Mouse (Mus musculus) kidney, adult 10 weeks (tissue): ENCODE measurements around the gene Hoxc5. TPM values are rescaled to one million over a fixed set of nuclear protein-coding genes. Genes with fewer than 3 reads are reported as not detected.

Source experiments
- polyA plus RNA-seq: library from polyadenylated mRNA; stranded (reverse); fragments of 350-450 nt; fragmentation: Illumina TruSeq; extraction: RNeasy Lipid Tissue Mini Kit (QIAGEN cat#74804); gene quantifications from one replicate; pipeline ENCODE4 v1.2.3, GENCODE M21; 2014; ENCODE audit warnings: low read depth, low replicate concordance

Gene Hoxc5
- polyA plus RNA-seq = 1.3 TPM

DNA sequence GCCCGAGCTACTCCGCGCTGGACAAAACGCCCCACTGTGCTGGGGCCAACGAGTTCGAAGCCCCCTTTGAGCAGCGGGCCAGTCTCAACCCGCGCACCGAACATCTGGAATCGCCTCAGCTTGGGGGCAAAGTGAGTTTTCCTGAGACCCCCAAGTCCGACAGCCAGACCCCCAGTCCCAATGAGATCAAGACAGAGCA, at the start of gene Hoxc5:
Hoxc5 (plus strand) TSS at position 132 of the 199 bp plus-strand sequence.

DNA sequence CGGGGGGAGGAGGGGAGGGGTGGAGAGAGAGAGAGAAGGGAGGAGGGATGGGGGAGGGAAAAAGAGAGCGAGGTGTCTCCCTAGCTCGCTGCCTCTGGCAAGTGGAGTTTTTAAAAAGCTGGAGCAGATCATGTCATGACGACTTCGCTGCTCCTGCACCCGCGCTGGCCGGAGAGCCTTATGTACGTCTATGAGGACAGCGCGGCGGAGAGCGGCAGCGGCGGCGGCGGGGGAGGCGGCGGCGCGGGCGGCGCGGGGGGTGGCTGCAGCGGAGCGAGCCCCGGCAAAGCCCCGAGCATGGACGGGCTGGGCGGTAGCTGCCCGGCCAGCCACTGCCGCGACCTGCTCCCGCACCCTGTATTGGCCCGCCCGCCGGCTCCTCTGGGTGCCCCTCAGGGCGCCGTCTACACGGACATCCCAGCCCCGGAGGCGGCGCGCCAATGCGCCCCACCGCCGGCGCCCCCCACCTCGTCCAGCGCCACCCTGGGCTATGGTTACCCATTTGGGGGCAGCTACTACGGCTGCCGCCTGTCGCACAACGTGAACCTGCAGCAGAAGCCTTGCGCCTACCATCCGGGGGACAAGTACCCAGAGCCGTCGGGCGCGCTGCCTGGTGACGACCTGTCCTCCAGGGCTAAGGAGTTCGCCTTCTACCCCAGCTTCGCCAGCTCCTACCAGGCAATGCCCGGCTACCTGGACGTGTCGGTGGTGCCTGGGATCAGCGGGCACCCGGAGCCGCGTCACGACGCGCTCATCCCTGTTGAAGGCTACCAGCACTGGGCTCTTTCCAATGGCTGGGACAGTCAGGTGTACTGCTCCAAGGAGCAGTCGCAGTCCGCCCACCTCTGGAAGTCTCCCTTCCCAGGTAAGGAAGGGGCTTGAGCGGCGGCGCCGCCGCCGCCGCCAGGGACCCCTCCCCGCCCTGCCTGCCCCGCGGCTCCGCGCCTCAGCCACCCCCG, 45.9 kb upstream of the Hoxc5 start, which contains the start of gene Hoxc13:
Hoxc13 (plus strand) TSS at position 51 of the 959 bp plus-strand sequence.

DNA sequence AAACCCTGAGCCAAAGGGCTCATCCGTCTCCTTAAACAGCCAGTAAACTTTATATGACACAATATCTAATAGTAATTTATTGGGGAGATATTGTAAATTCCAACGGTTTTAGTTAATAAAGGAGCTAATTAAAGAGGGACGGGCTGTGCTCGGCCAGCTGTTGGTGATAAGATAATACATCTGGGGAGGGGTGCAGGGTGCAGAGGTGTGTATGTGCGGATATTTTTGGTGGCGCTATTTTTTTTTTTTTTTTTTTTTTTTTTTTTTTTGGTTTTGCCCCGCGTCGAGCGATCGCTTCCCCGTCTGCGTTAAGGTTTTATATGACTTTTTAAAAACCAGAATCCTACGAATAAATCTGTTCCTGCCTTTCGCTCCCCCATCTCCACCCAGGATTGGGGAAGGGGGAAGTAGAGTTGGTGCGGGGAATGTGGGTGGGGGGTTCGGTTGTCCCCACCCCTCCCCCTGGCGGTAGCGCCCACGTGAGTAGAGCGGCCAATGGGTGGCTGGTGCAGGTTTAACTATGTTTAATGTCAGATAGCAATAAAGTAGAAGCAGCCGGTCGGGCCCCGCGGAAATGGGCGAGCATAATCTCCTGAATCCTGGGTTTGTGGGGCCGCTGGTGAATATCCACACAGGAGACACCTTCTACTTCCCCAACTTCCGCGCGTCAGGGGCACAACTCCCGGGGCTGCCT, 30.8 kb upstream of the Hoxc5 start, which contains the start of gene Hoxc12:
Hoxc12 (plus strand) TSS at position 479 of the 694 bp plus-strand sequence.

DNA sequence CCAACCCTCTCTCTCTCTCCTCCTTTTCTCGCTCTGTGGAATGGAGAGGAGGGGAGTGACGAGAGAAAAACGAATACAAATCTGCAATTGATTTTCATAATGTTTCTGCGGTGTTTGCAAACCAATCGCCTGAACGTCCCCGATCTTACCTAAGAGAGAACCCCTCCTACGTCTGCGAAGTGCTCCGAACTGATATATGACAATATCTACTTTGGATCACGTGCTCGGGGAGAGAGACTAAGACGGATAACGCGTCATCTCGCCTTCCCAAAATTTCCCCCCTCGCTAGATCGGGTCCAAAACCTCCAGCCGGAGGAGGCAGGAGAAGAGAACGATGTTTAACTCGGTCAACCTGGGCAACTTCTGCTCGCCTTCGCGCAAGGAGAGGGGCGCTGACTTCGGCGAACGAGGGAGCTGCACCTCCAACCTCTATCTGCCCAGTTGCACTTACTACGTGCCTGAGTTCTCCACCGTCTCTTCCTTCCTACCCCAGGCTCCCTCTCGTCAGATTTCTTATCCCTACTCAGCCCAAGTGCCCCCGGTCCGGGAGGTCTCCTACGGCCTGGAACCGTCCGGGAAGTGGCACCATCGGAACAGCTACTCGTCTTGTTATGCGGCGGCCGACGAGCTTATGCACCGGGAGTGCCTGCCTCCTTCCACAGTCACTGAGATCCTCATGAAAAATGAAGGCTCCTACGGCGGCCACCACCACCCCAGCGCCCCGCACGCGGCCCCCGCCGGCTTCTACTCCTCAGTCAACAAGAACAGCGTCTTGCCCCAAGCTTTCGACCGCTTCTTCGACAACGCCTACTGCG, 12.8 kb upstream of the Hoxc5 start, which contains the start of gene Hoxc11:
Hoxc11 (plus strand) TSS at position 236 of the 815 bp plus-strand sequence.

DNA sequence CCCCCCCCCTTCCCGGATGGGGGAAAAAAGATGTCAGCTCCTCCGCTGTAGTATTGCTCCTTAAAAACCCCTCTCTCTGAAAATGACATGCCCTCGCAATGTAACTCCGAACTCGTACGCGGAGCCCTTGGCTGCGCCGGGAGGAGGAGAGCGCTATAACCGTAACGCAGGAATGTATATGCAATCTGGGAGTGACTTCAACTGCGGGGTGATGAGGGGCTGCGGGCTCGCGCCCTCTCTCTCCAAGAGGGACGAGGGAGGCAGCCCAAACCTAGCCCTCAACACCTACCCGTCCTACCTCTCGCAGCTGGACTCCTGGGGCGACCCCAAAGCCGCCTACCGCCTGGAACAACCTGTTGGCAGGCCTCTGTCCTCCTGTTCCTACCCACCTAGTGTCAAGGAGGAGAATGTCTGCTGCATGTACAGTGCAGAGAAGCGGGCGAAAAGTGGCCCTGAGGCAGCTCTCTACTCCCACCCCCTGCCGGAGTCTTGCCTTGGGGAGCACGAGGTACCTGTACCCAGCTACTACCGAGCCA, 399 bp upstream of the Hoxc5 start, which contains the start of gene Hoxc10:
Hoxc10 (plus strand) TSS at position 21 of the 536 bp plus-strand sequence.

DNA sequence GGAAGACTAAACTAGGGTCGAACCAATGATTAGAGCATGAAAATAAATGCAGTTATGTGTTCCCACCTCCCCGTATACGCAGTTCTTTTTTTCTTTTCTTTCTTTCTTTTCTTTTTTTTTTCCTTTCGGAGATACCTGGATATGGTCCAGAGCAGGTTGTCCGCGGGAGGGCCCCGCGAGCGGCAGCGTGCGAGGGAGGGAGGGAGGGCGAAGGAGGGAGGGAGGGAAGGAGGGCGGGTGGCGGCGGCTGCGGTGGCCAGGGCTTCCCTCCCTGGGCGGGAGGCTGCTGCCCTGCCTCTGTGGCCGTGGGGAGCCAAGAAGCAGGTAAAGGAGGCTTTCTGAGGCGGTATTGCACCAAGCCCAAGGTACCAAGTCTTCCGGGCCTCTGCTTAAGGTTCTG, 8.9 kb downstream of the Hoxc5 start, which contains the start of gene Hoxc9:
Hoxc9 (plus strand) TSS at position 269 of the 400 bp plus-strand sequence.

DNA sequence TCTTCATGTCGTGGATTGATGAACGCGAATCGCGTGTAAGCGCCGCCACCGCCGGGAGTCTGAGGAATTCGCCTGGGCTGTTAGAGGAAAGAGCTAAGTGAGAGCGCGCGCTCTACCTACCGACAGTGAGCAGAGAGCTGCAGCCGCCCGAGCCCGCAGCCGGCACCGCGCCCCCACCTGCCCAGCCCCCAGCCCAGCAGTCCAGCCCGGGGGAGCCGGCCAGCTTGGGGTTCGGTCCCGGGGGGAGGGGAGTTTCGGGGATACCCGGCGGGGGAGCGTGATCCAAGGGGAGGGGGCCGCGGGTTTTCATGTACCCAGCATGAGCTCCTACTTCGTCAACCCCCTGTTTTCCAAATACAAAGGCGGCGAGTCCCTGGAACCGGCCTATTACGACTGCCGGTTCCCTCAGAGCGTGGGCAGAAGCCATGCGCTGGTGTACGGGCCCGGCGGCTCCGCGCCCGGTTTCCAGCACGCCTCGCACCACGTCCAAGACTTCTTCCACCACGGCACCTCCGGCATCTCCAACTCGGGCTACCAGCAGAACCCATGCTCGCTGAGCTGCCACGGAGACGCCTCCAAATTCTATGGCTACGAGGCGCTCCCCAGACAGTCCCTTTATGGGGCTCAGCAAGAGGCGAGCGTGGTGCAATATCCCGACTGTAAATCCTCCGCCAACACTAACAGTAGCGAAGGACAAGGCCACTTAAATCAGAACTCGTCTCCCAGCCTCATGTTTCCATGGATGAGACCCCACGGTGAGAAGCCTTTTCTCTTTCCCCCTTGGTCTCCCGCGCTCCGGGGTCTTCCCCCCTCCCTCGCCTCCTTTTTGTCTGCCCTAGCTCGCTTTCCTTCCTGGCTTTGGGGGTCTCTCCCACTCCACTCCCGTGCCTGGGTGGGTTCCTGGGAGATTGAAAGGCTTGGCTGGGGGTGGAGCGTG, 23.5 kb downstream of the Hoxc5 start, which contains the start of gene Hoxc8:
Hoxc8 (plus strand) TSS at position 147 of the 937 bp plus-strand sequence.

DNA sequence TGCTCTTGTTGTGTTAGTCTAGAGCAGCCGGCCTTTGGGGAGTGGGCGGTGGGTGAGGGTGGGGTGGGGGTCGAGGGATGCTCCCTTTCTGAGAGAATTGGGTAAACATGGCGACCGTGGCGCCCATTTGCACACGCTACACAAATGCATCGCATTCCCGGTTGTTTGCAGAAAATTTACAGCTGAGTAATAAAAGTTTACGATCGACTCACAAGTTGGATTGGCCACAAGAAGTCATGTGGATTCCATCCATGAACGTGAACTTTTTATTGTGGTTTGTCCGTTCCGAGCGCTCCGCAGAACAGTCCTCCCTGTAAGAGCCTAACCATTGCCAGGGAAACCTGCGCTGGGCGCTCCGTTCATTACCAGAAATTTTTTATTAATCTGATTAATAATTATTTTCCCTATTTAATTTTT, 30.7 kb downstream of the Hoxc5 start, which contains the start of gene Hoxc6:
Hoxc6 (plus strand) TSS at position 319 of the 417 bp plus-strand sequence.

DNA sequence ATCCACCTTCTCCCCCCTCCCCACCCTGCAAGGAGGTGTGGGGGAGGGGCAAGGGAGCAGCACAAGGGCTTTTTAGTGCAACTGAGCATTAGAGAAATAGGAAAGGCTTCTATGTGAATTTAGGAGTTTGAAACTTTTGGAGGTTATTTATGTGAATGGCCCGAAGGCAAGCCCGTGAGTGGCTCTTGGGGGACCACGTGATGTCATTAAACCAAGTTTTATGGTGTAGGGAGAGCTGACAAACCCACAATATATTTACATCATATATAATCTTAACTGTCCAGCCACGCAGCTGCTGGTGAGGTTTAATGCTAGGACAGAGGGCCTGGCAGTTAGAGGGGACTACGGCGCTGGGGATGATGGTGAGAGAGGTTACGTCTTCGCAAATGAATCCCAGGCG, 51.4 kb downstream of the Hoxc5 start, which contains the start of gene Hoxc4:
Hoxc4 (plus strand) TSS at position 299 of the 400 bp plus-strand sequence.

Other genes starting within 250 kb of the Hoxc5 start
- gene Calcoco1, start 245.3 kb upstream of the Hoxc5 start, polyA plus RNA-seq = 63.3 TPM
- not detected for gene Hoxc13, start 46.3 kb upstream of the Hoxc5 start, polyA plus RNA-seq
- gene Hoxc12, start 30.7 kb upstream of the Hoxc5 start, polyA plus RNA-seq = not detected
- not detected for gene Hoxc11, start 13.0 kb upstream of the Hoxc5 start, polyA plus RNA-seq
- 32.6 TPM for gene Hoxc10, start 647 bp upstream of the Hoxc5 start, polyA plus RNA-seq
- gene Hoxc9, start 9.0 kb downstream of the Hoxc5 start, polyA plus RNA-seq = 2.9 TPM
- gene Hoxc8, start 23.2 kb downstream of the Hoxc5 start, polyA plus RNA-seq = 7.4 TPM
- 17.0 TPM for gene Hoxc6, start 30.8 kb downstream of the Hoxc5 start, polyA plus RNA-seq
- 2.9 TPM for gene Hoxc4, start 51.5 kb downstream of the Hoxc5 start, polyA plus RNA-seq
- 12.2 TPM for gene Smug1, start 199.6 kb downstream of the Hoxc5 start, polyA plus RNA-seq